Mouse (Mus musculus): ENCODE data around the gene Trim8.

Trim8 gene

GRCm38 (mm10) chr19:46547565-46547964, 46.1 kb downstream of the Trim8 start:
- no peak for ATAC-seq (ENCODE audit: low TSS enrichment)

GRCm38 (mm10) chr19:46548110-46548509, 46.6 kb downstream of the Trim8 start:
- ATAC-seq (ENCODE audit: low TSS enrichment), result no peak

- ATAC-seq (ENCODE audit: low TSS enrichment), result no peak
Measured at GRCm38 (mm10) chr19:46550385-46550784, 48.9 kb downstream of the Trim8 start.

DNA sequence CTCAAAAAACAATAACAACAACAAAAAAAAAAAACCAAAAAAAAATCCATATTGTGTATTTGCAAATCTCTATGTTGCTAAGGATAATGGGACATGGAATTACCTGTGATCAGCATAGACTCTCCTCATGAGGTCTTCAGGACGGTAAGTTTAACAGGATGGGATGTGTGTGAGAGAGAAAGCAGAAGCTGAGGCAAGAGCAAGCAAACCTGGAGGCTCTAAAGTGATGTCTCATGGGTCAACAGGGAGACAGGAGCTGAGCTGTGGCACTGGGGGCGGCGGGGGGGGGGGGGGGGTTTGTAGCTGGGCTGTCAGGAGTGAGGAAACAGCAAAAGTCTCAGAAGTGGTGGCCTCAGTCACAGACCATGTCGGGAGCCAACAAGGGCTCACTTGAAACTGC, 51.0 kb downstream of the Trim8 start:
- ATAC-seq (ENCODE audit: low TSS enrichment), result no peak

DNA sequence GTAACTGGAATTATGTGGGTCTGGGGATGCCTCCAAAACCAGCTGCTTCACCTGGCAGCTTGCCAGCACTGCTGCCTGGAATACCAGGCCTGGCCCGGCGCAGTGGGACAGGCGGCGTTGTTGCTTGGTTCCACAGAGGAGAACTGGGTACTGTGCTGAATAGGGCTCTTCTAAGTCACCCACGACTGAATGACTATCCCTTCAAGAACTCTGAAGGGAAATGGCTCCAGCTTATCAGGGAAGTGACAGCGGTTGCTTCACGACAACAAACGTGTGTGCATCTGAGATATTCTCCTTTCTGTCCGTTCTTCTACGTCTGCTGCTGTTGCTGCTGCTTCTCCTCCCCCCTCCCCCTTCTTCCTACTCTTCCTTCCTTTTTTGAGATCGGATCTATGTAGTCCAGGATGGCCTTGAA, 52.0 kb downstream of the Trim8 start:
- peak; percentile 44; the same call in 1 of the 2 replicates for ATAC-seq (ENCODE audit: low TSS enrichment)

- no peak for ATAC-seq (ENCODE audit: low TSS enrichment)
Measured at GRCm38 (mm10) chr19:46558009-46558408, 56.5 kb downstream of the Trim8 start.

DNA sequence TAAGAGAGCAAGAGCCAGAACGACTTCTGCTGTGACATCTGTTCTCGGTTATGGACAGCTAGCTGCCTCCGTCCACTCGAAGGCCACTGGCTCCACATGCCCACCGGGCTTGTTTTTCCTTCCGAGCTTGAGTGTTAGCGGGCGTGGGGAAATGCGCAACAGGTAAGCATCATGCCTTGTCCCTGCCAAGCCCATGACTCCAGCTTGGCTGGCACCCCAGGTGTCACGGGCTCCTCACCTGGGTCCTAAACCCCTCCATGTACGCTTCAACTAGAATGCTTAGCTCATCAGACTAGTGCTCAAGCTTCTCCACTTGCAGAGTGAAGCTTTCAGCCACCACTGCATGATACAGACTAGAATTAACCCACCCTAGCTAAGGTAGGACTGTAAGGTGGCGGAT, 57.1 kb downstream of the Trim8 start:
- no peak for ATAC-seq (ENCODE audit: low TSS enrichment)

GRCm38 (mm10) chr19:46562132-46562531, 60.6 kb downstream of the Trim8 start:
- ATAC-seq (ENCODE audit: low TSS enrichment), result peak; percentile 60; the same call in 1 of the 2 replicates

GRCm38 (mm10) chr19:46562581-46563515, 61.3 kb downstream of the Trim8 start:
- no peak for ATAC-seq (ENCODE audit: low TSS enrichment)

DNA sequence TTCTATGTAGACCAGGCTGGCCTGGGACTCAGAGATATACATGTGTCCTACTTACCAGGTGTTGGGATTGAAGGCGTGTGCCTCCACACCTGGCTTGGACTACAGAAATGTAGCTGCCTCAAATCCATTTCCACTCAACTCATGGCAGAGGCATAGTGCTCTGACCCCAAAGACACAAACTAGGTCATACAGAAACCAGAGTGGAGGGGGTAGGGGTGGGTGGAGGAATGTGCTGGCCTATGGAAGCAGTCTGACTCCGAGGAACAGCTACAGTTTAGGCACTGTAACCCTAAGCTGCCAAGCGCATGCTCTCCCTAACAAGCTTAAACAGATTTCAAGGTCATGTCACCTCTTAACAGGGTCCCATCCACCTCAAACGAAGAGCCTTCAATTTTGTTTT, 62.1 kb downstream of the Trim8 start:
- no peak for ATAC-seq (ENCODE audit: low TSS enrichment)

DNA sequence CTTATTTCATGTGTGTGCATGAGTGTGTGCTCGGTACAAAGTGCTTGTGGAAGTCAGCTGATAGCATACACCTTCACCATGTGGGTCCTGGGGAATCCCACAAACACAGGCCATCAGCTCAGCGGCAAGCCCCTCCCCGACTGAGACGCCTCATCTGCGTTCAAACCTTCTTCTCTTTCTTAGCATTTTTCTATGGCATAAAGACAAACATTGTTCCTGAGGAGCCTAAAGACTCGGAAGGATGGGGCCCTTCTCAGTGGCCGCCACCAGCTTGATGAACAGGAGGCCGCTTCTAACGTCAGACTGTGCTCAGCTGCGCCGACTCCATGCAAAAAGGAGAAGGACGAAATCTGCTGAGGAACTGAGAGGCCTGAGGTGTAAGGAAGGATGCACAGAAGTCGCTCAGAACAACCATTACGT, 62.6 kb downstream of the Trim8 start:
- ATAC-seq (ENCODE audit: low TSS enrichment), result 0 out of 2 replicates have a peak, but pooled peaks have one; percentile 50

Data from frontal cortex, adult (tissue).